Mouse (Mus musculus) hindbrain, embryonic 13.5 days (tissue): ENCODE data around the gene Prr36. TPM values are rescaled to one million over a fixed set of nuclear protein-coding genes. Genes with fewer than 3 reads are reported as not detected.
A peak's percentile ranks its signal among the peaks of the same experiment; 100 is the strongest.

Source experiments
- ATAC-seq: fragments of 200-750 bp; cut with Nextera tagmentation; 2 replicates; pipeline ENCODE4 v1.8.0; 2017; ENCODE audit warnings: moderate TSS enrichment; ENCODE audit not compliant: low FRiP score
- H3K27ac ChIP-seq: fragments of 300-500 bp; sonication (generic); 2 replicates; pipeline ENCODE4 v1.5.1; 2015; ENCODE audit warnings: inconsistent platforms, mild to moderate bottlenecking, moderate library complexity
- H3K27me3 ChIP-seq: fragments of 300-500 bp; sonication (generic); 2 replicates; pipeline ENCODE4 v1.6.1; 2015; ENCODE audit warnings: mild to moderate bottlenecking, inconsistent platforms
- H3K36me3 ChIP-seq: fragments of 300-500 bp; sonication (generic); 2 replicates; pipeline ENCODE4 v1.6.1; 2015; ENCODE audit warnings: mild to moderate bottlenecking, inconsistent platforms
- H3K4me1 ChIP-seq: fragments of 300-500 bp; sonication (generic); replicated peaks from 2 replicates; pipeline ENCODE4 v1.6.1; 2015; ENCODE audit warnings: inconsistent platforms
- H3K4me2 ChIP-seq: fragments of 300-500 bp; sonication (generic); 2 replicates; pipeline ENCODE4 v1.6.1; 2015; ENCODE audit warnings: inconsistent platforms, mild to moderate bottlenecking, moderate library complexity
- H3K4me3 ChIP-seq: fragments of 300-500 bp; sonication (generic); 2 replicates; pipeline ENCODE4 v1.5.1; 2015; ENCODE audit warnings: mild to moderate bottlenecking, inconsistent platforms
- H3K9ac ChIP-seq: fragments of 300-500 bp; sonication (generic); 2 replicates; pipeline ENCODE4 v1.6.1; 2015; ENCODE audit warnings: mild to moderate bottlenecking, inconsistent platforms
- H3K9me3 ChIP-seq: fragments of 300-500 bp; sonication (generic); 2 replicates; pipeline ENCODE4 v1.6.1; 2016; ENCODE audit warnings: inconsistent platforms
- WGBS: fragments of 180-500 bp; shearing (Covaris S2); methylation state at CpG from one replicate; pipeline ENCODE4 v1.1.7; 2015; 5-methylcytosine and 5-hydroxymethylcytosine counted together
- polyA plus RNA-seq: library from polyadenylated mRNA; unstranded; fragments of >200 nt; fragmentation: Nextera tagmentation; extraction: Ambion mirVana; gene quantifications from 2 replicates; pipeline ENCODE4 v1.2.1, GENCODE M21; 2015

The Prr36 gene
- polyA plus RNA-seq, 1 experiment from 2014 or later: 40.2 TPM

GRCm38 (mm10) chr8:4212809-4213209 lies 4.5 kb downstream of the Prr36 start:
- Histone ChIP-seq H3K9ac (peak overlapping the region; percentile 93), H3K27ac (peak overlapping the region; percentile 63), H3K4me1 (peaks cover 64% of the 10 kb centered on the region), H3K27me3 (no peaks in the 10 kb centered on the region), H3K4me2 (peak overlapping the region; percentile 87), H3K9me3 (no peaks in the 10 kb centered on the region), H3K4me3 (peak overlapping the region; percentile 50), H3K36me3 (peaks cover 45% of the 10 kb centered on the region)
- no peak for ATAC-seq
- WGBS: 2% methylated on average over 25 of the region's 25 CpGs

DNA sequence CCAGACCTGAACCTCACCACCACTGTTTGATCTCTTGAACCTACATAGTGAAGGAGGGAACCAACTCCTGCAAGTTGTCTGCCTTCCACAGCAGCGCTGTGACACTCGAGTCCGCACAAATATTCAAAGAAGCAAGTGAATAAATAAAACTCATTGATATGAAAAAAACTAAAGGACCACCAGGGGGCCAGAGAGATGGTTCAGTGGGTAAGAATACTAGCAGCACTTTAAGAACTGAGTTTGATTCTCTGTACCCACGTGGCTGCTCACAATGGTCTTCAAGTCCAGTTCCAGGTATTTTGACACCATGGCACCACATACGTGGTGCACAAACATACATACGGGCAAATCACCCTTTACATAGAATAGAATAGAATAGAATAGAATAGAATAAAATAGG lies 6.2 kb downstream of the Prr36 start:
- H3K36me3 ChIP-seq: peaks cover 61% of the 10 kb centered on the region
- peaks cover 73% of the 10 kb centered on the region for H3K4me1 ChIP-seq
- H3K4me2 ChIP-seq: no peak overlapping the region
- WGBS: 72% methylated on average over 6 of the region's 6 CpGs
- peaks cover 12% of the 10 kb centered on the region for H3K27me3 ChIP-seq
- no peaks in the 10 kb centered on the region for H3K9me3 ChIP-seq
- H3K27ac ChIP-seq: no peak overlapping the region
- ATAC-seq: no peak
- no peak overlapping the region for H3K9ac ChIP-seq
- H3K4me3 ChIP-seq: no peak overlapping the region

GRCm38 (mm10) chr8:4207016-4207350 lies 10.3 kb downstream of the Prr36 start:
- no peaks in the 10 kb centered on the region for H3K9me3 ChIP-seq
- no peak overlapping the region for H3K27ac ChIP-seq
- H3K4me2 ChIP-seq: peak overlapping the region; percentile 15; the same call in 1 of the 2 replicates
- peaks cover 48% of the 10 kb centered on the region for H3K27me3 ChIP-seq
- no peak for ATAC-seq
- WGBS: 66% methylated on average over 2 of the region's 2 CpGs
- H3K4me3 ChIP-seq: peak overlapping the region; percentile 3; the same call in 1 of the 2 replicates
- peaks cover 91% of the 10 kb centered on the region for H3K36me3 ChIP-seq
- H3K9ac ChIP-seq: peak overlapping the region; percentile 43
- H3K4me1 ChIP-seq: peaks cover 44% of the 10 kb centered on the region

DNA sequence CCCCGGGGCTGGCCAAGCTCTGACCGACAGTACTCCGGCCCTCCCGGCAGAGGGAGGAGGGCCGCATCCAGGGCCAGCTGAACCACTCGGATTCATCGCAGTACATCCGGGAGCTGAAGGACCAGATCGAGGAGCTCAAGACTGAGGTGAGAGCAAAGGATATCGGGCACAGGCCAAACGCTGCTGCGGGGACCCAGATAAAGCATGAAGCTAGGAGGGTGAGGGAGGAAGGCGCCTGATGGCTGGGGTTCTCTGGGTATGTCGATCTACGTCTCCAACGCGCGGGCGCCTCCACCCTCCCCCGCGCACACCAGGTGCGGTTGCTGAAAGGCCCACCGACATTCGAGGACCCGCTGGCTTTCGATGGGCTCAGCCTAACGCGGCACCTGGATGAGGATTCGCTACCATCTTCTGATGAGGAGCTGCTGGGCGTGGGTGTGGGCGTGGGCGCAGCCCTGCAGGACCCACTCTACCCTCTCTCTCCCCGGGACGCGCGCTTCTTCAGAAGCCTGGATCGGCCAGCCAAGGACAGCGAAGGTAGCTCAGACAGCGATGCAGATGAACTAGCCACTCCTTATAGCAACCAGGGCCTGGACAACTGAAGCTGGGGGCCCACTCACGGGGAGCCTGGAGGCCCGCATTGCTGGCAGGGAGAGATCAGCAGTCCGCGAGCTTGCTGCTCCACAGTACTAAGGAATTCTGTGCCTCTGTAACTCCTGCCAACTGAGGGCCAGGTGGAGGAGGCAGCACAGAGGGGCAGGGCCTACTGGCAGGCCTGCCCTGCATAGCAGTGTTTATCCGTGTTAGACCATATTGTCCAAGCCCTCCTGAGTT lies 10.9 kb downstream of the Prr36 start:
- WGBS: 16% methylated on average over 44 of the region's 44 CpGs
- ATAC-seq: 0 out of 2 replicates have a peak, but pooled peaks have one; percentile 1
- Histone ChIP-seq H3K9me3 (no peaks in the 10 kb centered on the region), H3K9ac (peak overlapping the region; percentile 43), H3K27me3 (peaks cover 48% of the 10 kb centered on the region), H3K4me1 (peaks cover 41% of the 10 kb centered on the region), H3K4me2 (peak overlapping the region; percentile 15; the same call in 1 of the 2 replicates), H3K36me3 (peaks cover 96% of the 10 kb centered on the region), H3K4me3 (peak overlapping the region; percentile 3; the same call in 1 of the 2 replicates), H3K27ac (no peak overlapping the region)

DNA sequence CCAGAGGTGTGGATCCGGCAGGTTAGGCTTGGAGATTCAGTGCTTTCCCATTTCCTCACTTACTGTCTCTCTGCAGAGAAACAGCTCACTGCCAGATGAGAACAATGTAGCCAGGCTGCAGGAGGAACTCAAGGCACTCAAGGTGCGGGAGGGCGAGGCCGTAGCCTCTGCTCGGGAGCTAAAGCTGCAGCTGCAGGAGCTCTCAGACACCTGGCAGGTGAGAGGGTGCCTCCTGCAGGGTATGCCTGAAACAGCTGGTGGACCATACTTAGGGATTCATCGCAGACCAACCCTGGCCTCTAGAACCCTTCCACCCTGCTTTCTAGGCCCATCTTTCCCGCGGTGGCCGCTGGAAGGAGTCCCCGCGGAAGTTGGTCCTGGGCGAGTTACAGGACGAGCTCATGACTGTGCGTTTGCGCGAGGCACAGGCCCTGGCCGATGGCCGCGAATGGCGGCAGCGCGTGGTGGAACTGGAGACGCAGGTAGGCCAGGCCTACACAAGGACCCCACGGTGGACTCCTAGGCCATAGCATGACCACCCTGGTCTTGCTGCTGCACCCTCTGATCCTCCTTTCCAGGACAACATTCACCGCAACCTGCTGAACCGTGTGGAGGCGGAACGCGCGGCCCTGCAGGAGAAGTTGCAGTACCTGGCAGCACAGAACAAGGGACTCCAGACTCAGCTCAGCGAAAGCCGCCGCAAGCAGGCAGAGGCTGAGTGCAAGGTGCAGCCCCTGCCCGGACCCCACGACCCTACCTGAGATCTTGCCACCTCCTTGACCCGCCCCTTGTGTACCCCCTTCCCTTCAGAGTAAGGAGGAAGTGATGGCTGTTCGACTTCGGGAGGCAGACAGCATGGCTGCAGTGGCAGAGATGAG lies 11.8 kb downstream of the Prr36 start:
- peak overlapping the region; percentile 43 for H3K9ac ChIP-seq
- no peak overlapping the region for H3K4me3 ChIP-seq
- H3K4me2 ChIP-seq: no peak overlapping the region
- H3K9me3 ChIP-seq: no peaks in the 10 kb centered on the region
- 21% methylated on average over 38 of the region's 38 CpGs for WGBS
- H3K27me3 ChIP-seq: peaks cover 48% of the 10 kb centered on the region
- no peak overlapping the region for H3K27ac ChIP-seq
- ATAC-seq: no peak; the same call in 1 of the 2 replicates
- peaks cover 96% of the 10 kb centered on the region for H3K36me3 ChIP-seq
- H3K4me1 ChIP-seq: peaks cover 33% of the 10 kb centered on the region

- Histone ChIP-seq H3K9me3 (no peaks in the 10 kb centered on the region), H3K9ac (no peak overlapping the region), H3K27me3 (peaks cover 38% of the 10 kb centered on the region), H3K4me3 (no peak overlapping the region), H3K27ac (no peak overlapping the region), H3K4me2 (no peak overlapping the region), H3K36me3 (peaks cover 97% of the 10 kb centered on the region), H3K4me1 (peaks cover 10% of the 10 kb centered on the region)
- 72% methylated on average over 2 of the region's 2 CpGs for WGBS
- no peak for ATAC-seq
Measured at GRCm38 (mm10) chr8:4201321-4201720, 15.9 kb downstream of the Prr36 start.

GRCm38 (mm10) chr8:4193588-4193894 lies 23.7 kb downstream of the Prr36 start:
- Histone ChIP-seq H3K4me3 (no peak overlapping the region), H3K9ac (no peak overlapping the region), H3K4me1 (peaks cover 29% of the 10 kb centered on the region), H3K9me3 (no peaks in the 10 kb centered on the region), H3K36me3 (peaks cover 79% of the 10 kb centered on the region), H3K27ac (no peak overlapping the region; the same call in 1 of the 2 replicates), H3K4me2 (no peak overlapping the region), H3K27me3 (no peaks in the 10 kb centered on the region)
- WGBS: 50% methylated on average over 7 of the region's 7 CpGs
- peak; percentile 15 for ATAC-seq

DNA sequence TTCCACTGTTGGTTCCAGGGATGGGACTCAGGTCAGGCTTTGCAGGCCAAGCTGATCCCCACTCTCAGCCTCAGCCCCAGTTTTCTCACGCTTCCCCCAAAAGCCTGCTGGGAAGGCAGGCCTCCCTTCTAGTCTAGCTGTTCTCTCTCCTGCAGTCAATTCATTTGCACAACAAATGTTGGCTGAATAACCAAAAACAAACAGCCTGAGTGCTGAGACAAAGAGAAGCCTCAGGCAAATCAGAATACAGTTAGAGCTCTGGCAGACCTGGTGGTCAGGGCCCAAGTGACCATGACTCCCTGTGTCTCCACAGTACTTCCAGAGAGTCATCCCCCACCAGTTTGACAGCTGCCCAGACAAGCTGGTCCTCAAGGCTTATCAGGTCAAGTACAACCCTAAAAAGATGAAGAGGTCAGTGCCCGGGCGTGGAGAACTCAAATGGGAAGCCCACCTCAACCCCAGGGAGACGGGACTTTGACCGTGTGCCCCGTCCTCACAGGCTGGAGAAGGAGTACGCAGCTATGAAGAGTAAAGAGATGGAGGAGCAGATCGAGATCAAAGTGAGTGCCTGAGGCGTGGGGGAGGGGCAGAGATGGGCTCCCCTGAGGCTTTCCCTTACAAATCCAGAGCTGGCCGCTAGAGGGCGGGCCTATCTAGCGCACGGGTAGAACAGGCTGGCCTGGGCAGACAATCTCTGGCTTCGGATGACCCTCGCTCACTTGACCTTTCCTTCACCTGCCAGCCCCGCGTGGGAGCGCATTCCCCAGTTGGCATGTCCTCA lies 24.3 kb downstream of the Prr36 start:
- H3K9me3 ChIP-seq: no peaks in the 10 kb centered on the region
- 2% methylated on average over 18 of the region's 18 CpGs for WGBS
- no peak overlapping the region for H3K4me3 ChIP-seq
- peak overlapping the region; percentile 82 for H3K27ac ChIP-seq
- H3K36me3 ChIP-seq: peaks cover 79% of the 10 kb centered on the region
- peak; percentile 78 for ATAC-seq
- no peaks in the 10 kb centered on the region for H3K27me3 ChIP-seq
- H3K9ac ChIP-seq: 0 out of 2 replicates have a peak overlapping the region, but pooled peaks have one; percentile 31
- H3K4me2 ChIP-seq: peak overlapping the region; percentile 4; the same call in 1 of the 2 replicates
- peaks cover 29% of the 10 kb centered on the region for H3K4me1 ChIP-seq

DNA sequence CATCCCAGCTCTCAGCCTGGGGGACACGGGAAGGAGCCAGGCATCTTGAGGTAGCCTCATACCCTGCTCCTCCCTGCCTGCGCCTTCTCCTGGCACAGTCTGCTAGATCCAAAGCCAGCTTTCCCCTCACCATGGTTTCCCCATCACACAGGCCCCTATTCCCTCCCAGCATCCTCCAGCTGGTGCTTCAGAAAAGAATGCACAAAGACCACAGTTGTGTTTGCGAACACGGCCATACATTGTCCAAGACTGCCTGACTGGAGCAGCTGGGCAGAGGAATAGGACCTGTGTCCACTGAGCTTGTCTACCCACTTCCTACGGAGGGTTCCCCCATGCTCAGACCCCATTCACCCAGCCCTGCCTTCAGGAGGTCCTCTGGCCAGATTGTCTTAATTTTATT lies 25.0 kb downstream of the Prr36 start:
- no peak overlapping the region for H3K9ac ChIP-seq
- H3K27me3 ChIP-seq: no peaks in the 10 kb centered on the region
- H3K4me1 ChIP-seq: peaks cover 29% of the 10 kb centered on the region
- 25% methylated on average over 5 of the region's 5 CpGs for WGBS
- peak; percentile 47 for ATAC-seq
- H3K4me2 ChIP-seq: no peak overlapping the region
- peak overlapping the region; percentile 82 for H3K27ac ChIP-seq
- H3K4me3 ChIP-seq: no peak overlapping the region
- no peaks in the 10 kb centered on the region for H3K9me3 ChIP-seq
- peaks cover 79% of the 10 kb centered on the region for H3K36me3 ChIP-seq

DNA sequence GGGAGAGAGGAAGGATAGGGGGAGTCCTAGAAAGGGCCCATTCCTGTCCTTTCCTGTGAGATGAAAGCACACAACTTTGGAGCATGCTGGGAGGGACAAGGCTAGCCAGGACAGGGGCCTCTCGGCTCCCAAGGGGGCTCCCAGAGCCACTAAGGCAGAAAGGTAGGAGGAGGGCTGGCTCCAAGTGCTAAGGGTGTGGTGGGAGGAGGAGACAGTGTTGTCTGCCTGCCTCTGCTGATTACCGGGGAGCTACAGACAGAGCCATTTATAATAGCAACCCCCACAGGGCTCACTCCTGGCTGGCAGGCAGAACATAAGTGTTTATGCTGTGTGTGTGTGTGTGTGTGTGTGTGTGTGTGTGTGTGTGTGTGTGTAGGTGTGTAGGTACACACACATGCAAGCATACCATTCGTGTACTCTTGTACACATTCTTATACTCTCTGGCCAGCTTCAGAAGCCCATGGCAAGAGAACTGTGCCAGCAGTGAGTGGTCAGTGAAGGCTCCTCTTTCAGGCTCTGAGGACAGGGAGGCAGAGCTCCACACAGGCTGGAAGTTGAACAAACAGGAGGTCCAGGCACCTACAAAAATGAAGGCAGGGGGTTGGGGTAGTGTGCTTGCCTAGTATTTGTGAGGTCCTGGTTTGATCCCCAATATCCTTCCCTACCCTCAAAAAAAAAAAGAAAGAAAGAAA lies 28.1 kb downstream of the Prr36 start:
- no peak overlapping the region for H3K9ac ChIP-seq
- no peaks in the 10 kb centered on the region for H3K9me3 ChIP-seq
- peaks cover 29% of the 10 kb centered on the region for H3K4me1 ChIP-seq
- H3K4me2 ChIP-seq: no peak overlapping the region
- no peak for ATAC-seq
- no peak overlapping the region for H3K4me3 ChIP-seq
- H3K27ac ChIP-seq: 0 out of 2 replicates have a peak overlapping the region, but pooled peaks have one; percentile 35
- WGBS: 30% methylated on average over 3 of the region's 3 CpGs
- H3K36me3 ChIP-seq: peaks cover 80% of the 10 kb centered on the region
- H3K27me3 ChIP-seq: no peaks in the 10 kb centered on the region

DNA sequence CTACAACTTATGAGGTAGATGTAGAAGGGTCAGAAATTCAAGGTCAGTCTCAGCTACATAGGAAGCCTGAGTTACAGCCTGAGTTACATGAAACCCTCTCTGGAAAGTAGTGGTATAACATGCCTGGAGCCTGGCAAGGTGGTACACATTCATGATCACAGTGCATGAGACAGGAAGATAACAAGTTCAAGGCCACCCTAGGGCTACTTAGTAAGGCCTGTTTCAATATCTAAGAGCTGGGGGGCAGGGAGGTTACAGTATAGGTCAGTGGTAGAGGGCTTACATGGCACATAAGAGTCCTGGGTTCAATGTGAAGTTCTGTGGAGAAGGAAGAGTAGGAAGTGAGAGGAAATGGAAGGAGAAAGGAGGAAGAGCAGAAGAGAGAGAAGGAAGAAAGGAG lies 28.7 kb downstream of the Prr36 start:
- Histone ChIP-seq H3K4me1 (peaks cover 25% of the 10 kb centered on the region), H3K4me2 (no peak overlapping the region), H3K9ac (no peak overlapping the region), H3K27me3 (no peaks in the 10 kb centered on the region), H3K4me3 (no peak overlapping the region), H3K27ac (0 out of 2 replicates have a peak overlapping the region, but pooled peaks have one; percentile 35), H3K36me3 (peaks cover 79% of the 10 kb centered on the region), H3K9me3 (no peaks in the 10 kb centered on the region)
- no peak for ATAC-seq
